In genomic region chr10:84392027-84392722, GRCm38 (mm10) we compare ENCODE assay signal across 8 mouse cellular contexts. TPM values are rescaled to one million over a fixed set of nuclear protein-coding genes. Genes with fewer than 3 reads are reported as not detected.
DNase-seq lines count a peak whose midpoint lies in the region; ATAC-seq and TF ChIP-seq lines count a peak whose summit lies in the region.

No protein-coding gene starts in this region.

- H3K4me2 ChIP-seq in heart, embryonic 12.5 days, result peak overlapping the region; percentile 53
- H3K4me2 ChIP-seq in CH12.LX (ENCODE audit: insufficient read depth, low read depth, poor library complexity, severe bottlenecking), result no peak overlapping the region
- no peak overlapping the region for H3K4me2 ChIP-seq in liver, embryonic 11.5 days

- no peaks in the 10 kb centered on the region for H3K79me2 ChIP-seq in CH12.LX (replicated peaks; ENCODE audit: control insufficient read depth, extremely low read depth, insufficient read depth, poor library complexity, severe bottlenecking)

- intact Hi-C loops in heart, postnatal 36 days (cut with DNase I), result loop anchor here (2.0 kb wide), 1 partner anchor 47 kb away; no protein-coding TSS in a partner anchor

- H3K4me3 ChIP-seq in heart, embryonic 12.5 days, result 0 out of 2 replicates have a peak overlapping the region, but pooled peaks have one; percentile 3
- H3K4me3 ChIP-seq in CH12.LX (replicated peaks in 1 of 3; ENCODE audit: low read depth in 2 of 3, low read length in 2 of 3, poor library complexity in 1 of 3), result no peak overlapping the region
- peak overlapping the region; percentile 16; the same call in 1 of the 2 replicates for H3K4me3 ChIP-seq in forebrain, embryonic 10.5 days
- H3K4me3 ChIP-seq in liver, embryonic 11.5 days (ENCODE audit: low read depth, low read length), result no peak overlapping the region

- DNase-seq in heart, postnatal 36 days, result no peak
- no peak for DNase-seq in CH12.LX (ENCODE audit: extremely low read depth)
- DNase-seq in forebrain, embryonic 10.5 days (ENCODE audit: extremely low spot score, low spot score), result peak; percentile 33
- DNase-seq in liver, embryonic 11.5 days (ENCODE audit: low spot score), result no peak
- peak; percentile 66 for DNase-seq in right cerebral cortex, postnatal 4 days
- no peak for DNase-seq in urinary bladder, postnatal 10 days (ENCODE audit: low spot score)
- no peak for DNase-seq in ovary, postnatal 10 days (ENCODE audit: low spot score)

- ATAC-seq in heart, embryonic 12.5 days (ENCODE audit: insufficient number of reproducible peaks, low FRiP score), result no peak
- ATAC-seq in liver, embryonic 11.5 days (replicated peaks; ENCODE audit: low FRiP score), result no peak

- peak overlapping the region; percentile 67 for H3K27ac ChIP-seq in heart, embryonic 12.5 days (ENCODE audit: poor library complexity, severe bottlenecking)
- no peak overlapping the region for H3K27ac ChIP-seq in CH12.LX (ENCODE audit: insufficient read depth, low read depth)
- peak overlapping the region; percentile 79 for H3K27ac ChIP-seq in forebrain, embryonic 10.5 days
- H3K27ac ChIP-seq in liver, embryonic 11.5 days (ENCODE audit: low read depth, low read length), result 0 out of 2 replicates have a peak overlapping the region, but pooled peaks have one; percentile 17

- in situ Hi-C loops in CH12.LX (cut with MboI; ENCODE audit: low pct_ligation_motif_present, low pct_unique_long_range_greater_than_20kb, low sequenced_read_pairs), result no loop called here

- peak in 1 of 2 experiments; percentile 41; a peak in 2 of 4 replicates for TF ChIP-seq CTCF in CH12.LX (conservative IDR thresholded peaks at IDR 0.05 in 1 of 2, IDR thresholded peaks at IDR 0.05 in 1 of 2; ENCODE audit: low read depth in 2 of 2, low read length in 2 of 2)

- H3K9ac ChIP-seq in heart, embryonic 12.5 days, result peak overlapping the region; percentile 57
- H3K9ac ChIP-seq in CH12.LX (ENCODE audit: insufficient read depth, low read depth), result no peak overlapping the region
- no peak overlapping the region for H3K9ac ChIP-seq in liver, embryonic 11.5 days (ENCODE audit: low read depth, low read length)

- WGBS in heart, embryonic 12.5 days, result 16% methylated on average over 14 of the region's 14 CpGs
- WGBS in forebrain, embryonic 10.5 days, result 27% methylated on average over 14 of the region's 14 CpGs
- 29% methylated on average over 14 of the region's 14 CpGs for WGBS in liver, embryonic 11.5 days

- no peaks in the 10 kb centered on the region for H3K27me3 ChIP-seq in heart, embryonic 12.5 days (replicated peaks)
- no peaks in the 10 kb centered on the region for H3K27me3 ChIP-seq in CH12.LX (replicated peaks)
- no peaks in the 10 kb centered on the region for H3K27me3 ChIP-seq in forebrain, embryonic 10.5 days (ENCODE audit: poor library complexity, severe bottlenecking)
- no peaks in the 10 kb centered on the region; the same call in 1 of the 2 replicates for H3K27me3 ChIP-seq in liver, embryonic 11.5 days (replicated peaks; ENCODE audit: control insufficient read depth, insufficient read depth, low read length)

- peak; percentile 16 for TF ChIP-seq RAD21 in CH12.LX (IDR thresholded peaks at IDR 0.05; ENCODE audit: low read depth, low read length)

- no peak for TF ChIP-seq POLR2A in CH12.LX (IDR thresholded peaks at IDR 0.05; ENCODE audit: low read depth, low read length)

- no peaks in the 10 kb centered on the region for H3K9me3 ChIP-seq in heart, embryonic 12.5 days (replicated peaks)
- H3K9me3 ChIP-seq in CH12.LX (replicated peaks; ENCODE audit: low read length), result no peaks in the 10 kb centered on the region
- H3K9me3 ChIP-seq in forebrain, embryonic 10.5 days, result no peaks in the 10 kb centered on the region
- H3K9me3 ChIP-seq in liver, embryonic 11.5 days (ENCODE audit: control insufficient read depth, low read length), result no peaks in the 10 kb centered on the region

- no peak for TF ChIP-seq EP300 in CH12.LX (IDR thresholded peaks at IDR 0.05; ENCODE audit: low read length)

- H3K36me3 ChIP-seq in heart, embryonic 12.5 days, result peaks cover 30% of the 10 kb centered on the region
- peaks cover 0 to 56% of the 10 kb centered on the region in 2 experiments for H3K36me3 ChIP-seq in CH12.LX (replicated peaks in 1 of 2; ENCODE audit: control insufficient read depth in 1 of 2, insufficient read depth in 1 of 2, low read length in 1 of 2)
- peaks cover 31% of the 10 kb centered on the region for H3K36me3 ChIP-seq in forebrain, embryonic 10.5 days (replicated peaks)
- H3K36me3 ChIP-seq in liver, embryonic 11.5 days (ENCODE audit: control insufficient read depth, insufficient read depth, low read length), result no peaks in the 10 kb centered on the region

- peaks cover 96% of the 10 kb centered on the region for H3K4me1 ChIP-seq in heart, embryonic 12.5 days (replicated peaks)
- peaks cover 0 to 58% of the 10 kb centered on the region in 2 experiments; a peak in 2 of 4 replicates for H3K4me1 ChIP-seq in CH12.LX (ENCODE audit: control insufficient read depth in 1 of 2, insufficient read depth in 2 of 2)
- H3K4me1 ChIP-seq in forebrain, embryonic 10.5 days, result peaks cover 87% of the 10 kb centered on the region
- peaks cover 27% of the 10 kb centered on the region for H3K4me1 ChIP-seq in liver, embryonic 11.5 days (replicated peaks; ENCODE audit: control insufficient read depth, insufficient read depth, low read length)

- dilution Hi-C loops in CH12.LX (cut with MboI; ENCODE audit: extremely low pct_ligation_motif_present, extremely low pct_unique_long_range_greater_than_20kb, low sequenced_read_pairs), result no loop called here

TF ChIP-seq in CH12.LX, 34 proteins besides CTCF, POLR2A, EP300 and RAD21:
- TF ChIP-seq BHLHE40 (IDR thresholded peaks at IDR 0.05; ENCODE audit: low read depth, low read length) (no peak), NRF1 (IDR thresholded peaks at IDR 0.05; ENCODE audit: low read depth, low read length) (no peak), GABPA (IDR thresholded peaks at IDR 0.05; ENCODE audit: insufficient replicate concordance, low read depth, low read length) (no peak), SMC3 (IDR thresholded peaks at IDR 0.05; ENCODE audit: low read depth, low read length) (peak; percentile 41), SIN3A (IDR thresholded peaks at IDR 0.05; ENCODE audit: low read length) (no peak)

RNA-seq across cellular contexts. Expression of gene Nuak1, which starts 48.2 kb away (rescaled TPM):
- 3.2 and 3.7 TPM in 2 replicates for polyA plus RNA-seq in heart, embryonic 12.5 days (2016; fragmentation: Nextera tagmentation; extraction: Ambion mirVana)
- 10 to 100 TPM; 24.6 to 36.3 TPM for total RNA-seq in heart, postnatal 36 days (2021)
- 1.2 TPM in 2 replicates for total RNA-seq in CH12.LX (2012; rRNA removed)
- total RNA-seq in CH12.LX (2014; rRNA removed), result 1.4 and 1.6 TPM in 2 replicates
- polyA plus RNA-seq in CH12.LX (2012; ENCODE audit: insufficient read length, low read depth), result 3.2 and 3.4 TPM in 2 replicates
- polyA plus RNA-seq in forebrain, embryonic 10.5 days (2016; fragmentation: Nextera tagmentation; extraction: Ambion mirVana), result 2.1 and 2.4 TPM in 2 replicates
- 0.47 and 0.70 TPM in 2 replicates for polyA plus RNA-seq in liver, embryonic 11.5 days (2014; fragmentation: Nextera tagmentation; extraction: Ambion mirVana)

Comparison
In these comparisons a context has a peak if more than half of its experiments do, and no peak if none do; other contexts are left out.
1. H3K4me3 ChIP-seq: peak in heart, embryonic 12.5 days (single experiment) and forebrain, embryonic 10.5 days (single experiment); none in CH12.LX (0 of 3) and liver, embryonic 11.5 days (single experiment).
2. DNase-seq: peak in forebrain, embryonic 10.5 days (single experiment) and right cerebral cortex, postnatal 4 days (single experiment); none in heart, postnatal 36 days (0 of 2), CH12.LX (single experiment), liver, embryonic 11.5 days (single experiment), urinary bladder, postnatal 10 days (single experiment) and ovary, postnatal 10 days (single experiment).